Mouse (Mus musculus) inflammation-experienced regulatory T-cells, adult 6 months (primary cell): ENCODE measurements around the gene Golga2. TPM values are rescaled to one million over a fixed set of nuclear protein-coding genes. Genes with fewer than 3 reads are reported as not detected.

ENCODE experiments used
- ATAC-seq: one replicate; pipeline ENCODE4 v1.8.0; 2017
- polyA plus RNA-seq, 3 experiments: library from polyadenylated mRNA; unstranded; fragments of 100-300 nt; shearing (Covaris generic); gene quantifications; one replicate each; pipeline ENCODE4 v1.2.1; 2017

The Golga2 gene
- polyA plus RNA-seq, 3 experiments from 2014 or later, result 17.4 to 21.7 (median 21.4) TPM

DNA sequence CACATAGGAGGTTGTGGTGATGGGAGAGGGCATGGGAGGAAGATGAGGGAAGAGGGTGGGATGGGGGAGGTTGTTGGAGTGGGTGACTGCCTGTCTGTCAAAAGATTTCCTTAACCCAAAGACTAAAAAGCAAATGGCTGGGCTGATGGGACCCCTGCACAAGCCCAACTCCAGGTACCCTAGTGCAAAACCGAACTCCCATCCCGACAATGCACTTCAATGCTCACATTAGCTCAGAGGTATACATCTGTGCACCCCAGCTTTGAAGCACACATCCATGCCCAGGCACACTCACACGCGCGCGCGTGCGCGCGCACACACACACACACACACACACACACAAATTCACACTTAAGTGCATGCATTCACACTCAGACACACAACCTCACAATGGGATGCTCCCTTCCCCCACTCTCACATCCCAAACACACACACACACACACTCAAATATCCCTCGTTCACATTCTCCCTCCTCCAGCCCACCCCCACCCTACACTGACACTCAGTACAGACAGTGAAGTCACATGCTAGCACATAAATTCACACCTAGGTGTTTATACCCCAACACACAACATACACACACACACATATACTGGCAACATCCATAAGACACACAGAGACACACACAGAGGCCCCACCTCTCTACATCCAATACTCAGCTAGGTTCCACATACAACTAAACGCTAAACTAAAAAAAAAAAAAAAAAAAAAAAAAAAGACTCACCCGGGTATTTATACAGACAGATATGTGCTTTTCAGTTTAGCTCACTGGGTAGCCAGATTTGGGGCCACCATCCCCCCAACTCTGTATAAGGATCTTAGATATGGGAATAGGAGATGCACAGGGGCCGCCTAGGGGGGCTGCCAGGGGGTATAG lies 31.8 kb downstream of the Golga2 start:
- ATAC-seq, result no peak

DNA sequence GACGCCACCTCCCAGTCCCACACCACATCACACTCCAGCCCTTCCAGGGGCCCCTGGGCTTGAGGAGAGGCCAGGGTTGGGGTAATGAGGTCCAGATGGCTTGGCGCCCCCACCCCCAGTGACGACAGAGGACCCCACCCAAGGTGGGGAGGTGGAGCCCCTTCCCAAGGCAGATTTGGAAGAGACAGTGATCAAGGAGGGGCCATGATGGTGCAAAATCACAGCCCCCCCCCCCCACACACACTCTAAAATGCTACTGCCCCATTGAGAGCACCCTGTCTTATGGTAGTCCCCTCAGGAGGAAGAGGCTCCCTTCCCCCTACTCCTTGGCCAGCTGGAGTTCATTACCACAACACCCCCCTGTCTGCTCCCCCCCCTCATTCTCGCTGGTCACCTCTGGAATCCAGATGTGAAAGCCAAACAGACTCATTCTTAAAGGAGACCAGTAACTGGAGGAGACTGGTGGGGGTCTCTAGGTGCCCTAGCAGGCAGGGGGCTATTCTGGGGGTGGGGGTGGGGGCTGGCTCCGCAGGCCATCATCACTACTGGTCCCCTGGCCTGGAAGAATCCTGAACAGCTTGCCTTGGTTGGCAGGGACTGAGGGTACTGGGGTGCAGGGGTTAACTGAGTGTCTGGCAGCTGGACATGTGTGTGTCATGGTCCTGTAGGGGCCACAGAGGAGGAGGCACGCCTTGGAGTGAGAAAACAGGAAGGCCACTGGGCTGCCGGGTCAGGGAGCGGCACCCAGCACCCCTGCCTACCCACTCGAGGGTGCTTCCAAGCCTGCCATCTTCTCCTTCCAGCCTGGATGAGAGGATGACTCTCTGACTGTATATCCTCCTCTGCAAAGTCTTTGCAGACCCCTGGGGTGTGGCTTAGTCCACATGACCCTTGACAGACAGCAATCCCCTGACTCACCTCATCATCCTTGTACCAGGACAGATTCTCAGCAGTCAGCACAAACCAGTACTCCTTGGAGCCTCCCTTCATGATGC lies 32.7 kb downstream of the Golga2 start:
- ATAC-seq, result no peak

DNA sequence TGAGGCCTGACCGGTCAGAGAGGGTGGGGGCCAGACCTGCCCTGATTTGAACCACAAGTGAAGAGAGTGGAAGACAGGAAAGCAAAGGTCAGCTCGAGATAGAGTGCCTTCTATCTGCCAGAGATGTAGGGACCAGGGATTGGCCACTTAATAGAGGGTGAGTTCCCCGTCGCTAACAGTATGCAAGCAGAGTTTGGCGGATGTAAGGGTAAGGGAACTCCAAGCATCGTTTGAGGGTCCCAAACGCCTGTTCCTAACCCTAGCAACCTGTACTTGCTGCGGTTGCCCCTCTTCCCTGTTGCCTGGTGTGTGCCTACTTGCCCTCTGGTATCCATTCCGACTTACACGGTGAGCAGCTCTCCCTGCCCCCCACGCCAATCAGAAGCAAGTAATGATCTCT lies 33.5 kb downstream of the Golga2 start:
- ATAC-seq, result no peak

GRCm38 (mm10) chr2:32321591-32322298 lies 34.6 kb downstream of the Golga2 start:
- no peak for ATAC-seq

GRCm38 (mm10) chr2:32322754-32323741 lies 35.9 kb downstream of the Golga2 start:
- no peak for ATAC-seq

DNA sequence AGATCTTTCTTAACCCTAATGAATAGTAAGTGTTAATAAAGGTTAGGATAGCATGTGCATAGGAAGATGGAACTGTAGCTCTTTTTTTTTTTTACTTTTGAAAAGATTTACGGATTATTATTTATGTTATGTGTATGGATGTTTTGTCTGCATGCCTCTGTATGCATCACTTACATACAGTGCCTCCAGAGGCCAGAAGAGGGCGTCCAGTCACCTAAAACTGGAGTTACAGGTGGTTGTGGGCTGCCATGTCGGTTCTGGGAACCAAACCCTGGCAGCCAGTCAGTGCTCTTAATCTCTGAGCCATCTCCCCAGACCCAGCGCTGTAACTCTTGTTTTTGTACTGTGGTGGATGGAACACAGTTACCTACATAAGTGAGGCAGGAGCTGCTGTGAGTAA lies 37.1 kb downstream of the Golga2 start:
- no peak for ATAC-seq

DNA sequence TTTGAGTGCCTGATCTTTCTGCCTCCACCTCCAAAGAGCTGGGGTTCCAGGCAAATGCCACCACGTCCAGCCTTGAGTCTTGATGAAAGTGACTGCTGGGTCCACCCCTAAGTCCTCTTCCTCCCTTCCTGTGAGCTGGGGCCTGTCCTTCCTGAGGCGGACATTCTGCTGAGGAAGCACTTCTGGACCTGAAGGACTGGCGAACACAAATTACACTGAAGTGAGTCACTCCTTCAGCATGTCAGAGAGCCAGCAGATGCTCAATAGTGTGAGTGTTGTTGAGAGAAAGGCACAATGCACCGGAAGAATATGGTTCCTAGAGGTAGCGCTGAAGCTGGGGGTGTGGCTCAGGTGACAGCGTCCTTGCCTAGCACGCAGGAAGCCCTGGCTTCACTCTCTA lies 38.2 kb downstream of the Golga2 start:
- ATAC-seq, result no peak

GRCm38 (mm10) chr2:32327200-32327599 lies 40.0 kb downstream of the Golga2 start:
- no peak for ATAC-seq

DNA sequence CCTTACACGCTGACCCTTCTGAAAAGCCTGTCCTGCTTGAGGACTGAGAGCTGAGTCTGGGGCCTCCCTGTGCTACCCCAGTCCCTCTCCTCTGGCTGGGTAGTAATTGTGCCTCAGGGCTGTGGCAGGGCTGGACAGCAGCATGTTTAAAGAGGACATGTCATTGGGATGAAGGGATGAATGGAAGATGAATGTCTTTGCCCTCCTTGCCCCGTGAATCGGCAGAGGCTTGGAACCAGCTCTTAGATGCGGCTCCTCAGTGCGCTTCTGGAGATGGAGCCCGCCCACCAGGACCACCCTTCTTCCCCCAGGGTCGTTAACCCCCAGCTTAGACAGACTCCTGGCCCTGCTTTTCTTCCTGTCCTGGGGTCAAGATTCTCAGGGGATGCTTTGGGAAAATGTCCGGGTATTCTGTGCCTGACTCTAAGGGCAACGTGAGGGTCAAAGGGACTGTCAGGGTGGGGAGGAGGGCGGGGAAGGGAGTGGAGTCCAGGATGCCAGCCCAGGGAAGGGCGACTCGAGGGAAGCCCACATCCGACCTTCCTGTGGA lies 41.8 kb downstream of the Golga2 start:
- ATAC-seq, result no peak

- no peak for ATAC-seq
Measured at GRCm38 (mm10) chr2:32329531-32329930, 42.3 kb downstream of the Golga2 start.

- no peak for ATAC-seq
Measured at GRCm38 (mm10) chr2:32332159-32332558, 45.0 kb downstream of the Golga2 start.

GRCm38 (mm10) chr2:32335888-32336287 lies 48.7 kb downstream of the Golga2 start:
- no peak for ATAC-seq

- no peak for ATAC-seq
Measured at GRCm38 (mm10) chr2:32339912-32340642, 52.9 kb downstream of the Golga2 start.

GRCm38 (mm10) chr2:32340836-32341633 lies 53.9 kb downstream of the Golga2 start:
- ATAC-seq, result no peak

DNA sequence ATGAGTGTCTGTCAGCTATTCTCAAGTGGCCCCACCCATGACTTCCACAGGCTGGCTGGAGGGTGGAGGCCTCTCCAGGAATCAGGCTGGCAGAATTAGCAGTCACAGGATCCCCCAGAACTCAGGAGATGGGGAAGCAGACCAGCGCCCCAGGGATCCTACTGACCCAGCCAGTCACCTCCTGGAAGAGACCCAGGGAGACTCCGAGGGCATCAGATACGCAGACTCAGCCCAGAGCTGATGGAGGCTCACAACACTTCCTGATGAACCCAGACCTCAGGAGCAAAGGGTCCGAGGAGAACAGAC lies 54.4 kb downstream of the Golga2 start:
- no peak for ATAC-seq

- ATAC-seq, result no peak
Measured at GRCm38 (mm10) chr2:32342039-32342438, 54.9 kb downstream of the Golga2 start.

- ATAC-seq, result no peak
Measured at GRCm38 (mm10) chr2:32342539-32343350, 55.6 kb downstream of the Golga2 start.

GRCm38 (mm10) chr2:32343351-32343671 lies 56.1 kb downstream of the Golga2 start:
- no peak for ATAC-seq

GRCm38 (mm10) chr2:32344056-32344455 lies 56.9 kb downstream of the Golga2 start:
- ATAC-seq, result no peak
